Mouse (Mus musculus) cerebellum, adult 9-11 months (tissue): ENCODE data around the gene Adam22.

Source experiments
- DNase-seq: peaks from one replicate; pipeline ENCODE4 v3.0.0; 2022

Adam22 gene

DNA sequence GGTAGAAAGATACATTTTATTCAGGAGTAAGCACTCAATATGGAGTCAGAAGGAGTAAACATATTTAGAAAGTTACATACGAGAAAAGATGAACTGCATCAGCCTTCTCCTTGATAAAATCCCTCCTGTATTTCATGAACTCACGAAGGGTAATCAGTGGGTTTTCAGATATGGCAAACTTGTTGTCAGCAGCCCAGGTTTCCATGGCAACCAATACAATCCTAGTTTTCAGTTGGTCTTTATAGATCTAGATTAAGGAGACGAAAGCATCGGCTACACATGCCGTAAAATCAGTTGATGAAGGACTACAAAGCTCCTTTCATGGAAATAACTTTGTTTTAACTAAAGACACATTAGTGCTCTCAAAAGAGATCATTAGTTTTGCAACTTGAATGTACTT, 222.5 kb downstream of the Adam22 start:
- DNase-seq, result no peak

GRCm38 (mm10) chr5:8132546-8132945, 235.4 kb downstream of the Adam22 start:
- no peak for DNase-seq

DNA sequence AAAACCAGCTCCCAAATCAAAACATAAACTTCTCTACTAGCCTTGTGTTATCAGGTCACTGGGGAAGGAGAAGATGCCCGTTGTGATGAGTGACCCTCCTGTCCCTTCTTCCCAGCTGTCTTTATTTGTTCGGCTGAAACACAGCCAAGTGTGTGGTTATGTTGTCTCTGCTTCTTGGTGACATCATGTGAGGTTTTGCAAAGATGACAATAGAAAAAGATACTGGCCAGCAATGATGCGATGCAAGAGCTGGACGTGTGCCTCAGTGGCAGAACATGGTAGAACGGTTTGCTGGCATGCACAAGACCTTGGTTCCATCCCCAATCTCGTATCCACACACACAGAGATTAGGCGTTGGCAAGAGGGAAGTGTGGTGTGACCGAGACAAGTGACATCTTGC, 236.0 kb downstream of the Adam22 start:
- DNase-seq, result peak; percentile 43

DNA sequence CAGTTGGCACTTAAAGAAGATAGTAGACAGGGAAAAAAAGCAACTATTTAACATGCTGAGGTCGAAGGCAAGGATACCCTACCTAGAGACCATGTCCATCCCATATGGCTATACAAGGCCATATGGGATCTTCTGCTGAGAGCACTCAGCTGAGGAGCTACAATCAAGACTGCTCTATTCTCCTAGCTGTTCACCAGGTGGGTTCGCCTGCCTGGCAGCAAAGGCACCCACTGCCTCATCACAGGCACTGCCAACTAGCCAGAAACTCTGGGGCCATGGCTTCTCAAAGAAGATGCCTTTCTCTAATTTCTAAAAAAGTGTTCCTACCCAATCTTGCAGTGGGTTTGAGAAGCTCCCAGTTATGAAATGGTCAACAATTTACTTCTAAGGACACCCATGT, 238.2 kb downstream of the Adam22 start:
- DNase-seq, result peak; percentile 50

DNA sequence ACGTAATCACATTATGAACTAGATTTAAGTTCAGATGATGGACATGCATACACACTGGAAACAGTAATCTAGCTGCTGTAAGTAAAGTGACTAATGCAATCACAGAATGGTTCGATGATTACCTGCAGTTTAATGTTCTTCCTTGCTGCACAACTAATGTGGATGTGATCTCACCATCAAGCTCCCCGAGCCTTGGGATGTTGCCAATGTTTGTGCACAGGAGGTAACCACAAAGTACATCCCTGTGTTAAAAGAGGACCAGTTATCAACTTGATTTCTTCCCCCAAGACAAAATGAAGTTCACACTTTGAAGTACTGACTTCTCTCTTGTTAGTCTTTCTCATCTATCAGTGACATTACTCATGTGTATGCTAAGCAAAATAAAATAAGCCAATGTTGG, 247.0 kb downstream of the Adam22 start:
- DNase-seq, result peak; percentile 52

GRCm38 (mm10) chr5:8120087-8120486, 247.9 kb downstream of the Adam22 start:
- DNase-seq, result no peak

DNA sequence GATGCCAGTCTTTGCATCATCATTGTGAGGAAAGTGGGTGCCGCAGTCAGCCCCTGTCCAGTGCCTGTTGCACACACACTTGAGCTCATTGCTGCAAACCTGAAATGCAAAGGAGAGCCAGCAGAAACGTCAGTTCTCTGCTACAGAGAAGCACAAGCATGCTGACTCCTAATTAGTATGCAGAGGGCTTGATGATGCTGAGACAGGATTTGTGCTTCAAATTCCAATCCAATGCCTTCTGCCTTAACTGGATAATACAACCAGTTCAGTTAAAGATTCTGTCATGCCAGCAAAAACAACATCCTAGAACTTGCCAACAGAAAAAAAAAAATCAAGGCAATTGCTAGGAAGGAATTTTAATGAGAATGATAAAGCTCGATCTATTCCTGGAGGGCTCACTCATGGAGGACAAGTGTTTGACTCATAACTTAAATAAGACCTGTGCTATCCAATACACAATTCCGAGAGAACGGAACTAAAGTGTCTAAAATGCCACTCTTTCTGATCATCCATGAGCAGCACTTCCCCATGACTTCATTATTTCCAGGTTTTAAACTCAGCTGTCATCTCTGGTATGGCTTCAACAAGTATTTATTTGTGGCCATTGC, 251.3 kb downstream of the Adam22 start:
- DNase-seq, result no peak

- peak; percentile 93 for DNase-seq
Observed at GRCm38 (mm10) chr5:8112246-8112645, 255.7 kb downstream of the Adam22 start.

DNA sequence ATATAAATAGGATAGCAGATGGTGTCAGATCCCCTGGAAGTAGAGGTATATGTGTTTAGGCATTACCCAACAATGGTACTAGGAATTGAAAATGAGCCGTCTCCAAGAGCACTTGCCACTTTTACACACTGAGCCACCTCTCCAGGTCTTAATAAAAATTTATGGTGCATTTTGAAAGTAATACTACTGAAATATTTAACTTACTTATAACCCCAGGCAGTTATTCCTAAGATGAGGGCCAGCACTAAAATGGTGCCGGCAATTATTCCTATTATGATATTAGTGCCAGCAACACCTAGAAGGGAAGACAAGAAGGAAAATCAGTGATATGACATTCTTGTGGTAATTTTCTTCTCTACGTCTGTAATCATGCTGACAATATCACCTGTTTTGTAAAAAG, 256.3 kb downstream of the Adam22 start:
- no peak for DNase-seq

GRCm38 (mm10) chr5:8095689-8096088, 272.3 kb downstream of the Adam22 start:
- peak; percentile 96 for DNase-seq

GRCm38 (mm10) chr5:8094921-8095320, 273.0 kb downstream of the Adam22 start:
- DNase-seq, result no peak

- DNase-seq, result no peak
Observed at GRCm38 (mm10) chr5:8088147-8088546, 279.8 kb downstream of the Adam22 start.

- DNase-seq, result no peak
Observed at GRCm38 (mm10) chr5:8085661-8086060, 282.3 kb downstream of the Adam22 start.

- DNase-seq, result no peak
Observed at GRCm38 (mm10) chr5:8082800-8083509, 285.0 kb downstream of the Adam22 start.

GRCm38 (mm10) chr5:8077481-8077880, 290.5 kb downstream of the Adam22 start:
- DNase-seq, result no peak

DNA sequence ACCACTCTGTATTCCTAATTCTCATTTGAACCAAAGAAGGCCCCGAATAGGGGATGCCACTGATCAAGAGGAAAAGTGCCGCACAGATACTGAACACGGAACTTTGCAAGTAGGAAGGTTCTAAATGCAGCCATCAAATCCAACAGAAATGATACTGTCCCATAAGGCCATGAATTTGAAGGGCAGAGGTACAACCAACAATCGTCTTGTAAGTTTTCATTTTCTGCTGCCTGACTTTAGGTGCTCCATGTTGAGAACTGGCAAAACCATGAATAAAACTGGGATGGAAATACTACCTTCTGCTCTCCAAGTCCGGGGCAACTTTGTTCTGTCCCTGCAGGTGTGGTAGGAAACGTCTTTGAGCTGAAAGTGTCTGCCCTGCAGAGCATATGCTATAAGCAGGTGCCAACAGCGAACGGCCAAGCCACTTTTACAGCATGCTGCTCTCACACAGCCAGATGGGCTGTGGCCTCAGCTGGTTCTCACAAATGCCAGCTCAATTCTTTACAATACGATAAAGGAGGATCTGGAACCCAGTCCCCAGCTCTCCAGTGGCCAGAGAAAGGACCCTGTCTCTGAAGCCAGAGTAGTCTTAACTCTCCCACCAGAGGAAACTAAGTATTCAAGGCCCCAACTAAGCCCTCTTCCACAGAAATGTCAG, 293.9 kb downstream of the Adam22 start:
- peak; percentile 61 for DNase-seq

- DNase-seq, result no peak
Observed at GRCm38 (mm10) chr5:8073406-8073805, 294.6 kb downstream of the Adam22 start.

GRCm38 (mm10) chr5:8063207-8063606, 304.8 kb downstream of the Adam22 start:
- DNase-seq, result no peak

GRCm38 (mm10) chr5:8062469-8062868, 305.5 kb downstream of the Adam22 start:
- DNase-seq, result no peak

DNA sequence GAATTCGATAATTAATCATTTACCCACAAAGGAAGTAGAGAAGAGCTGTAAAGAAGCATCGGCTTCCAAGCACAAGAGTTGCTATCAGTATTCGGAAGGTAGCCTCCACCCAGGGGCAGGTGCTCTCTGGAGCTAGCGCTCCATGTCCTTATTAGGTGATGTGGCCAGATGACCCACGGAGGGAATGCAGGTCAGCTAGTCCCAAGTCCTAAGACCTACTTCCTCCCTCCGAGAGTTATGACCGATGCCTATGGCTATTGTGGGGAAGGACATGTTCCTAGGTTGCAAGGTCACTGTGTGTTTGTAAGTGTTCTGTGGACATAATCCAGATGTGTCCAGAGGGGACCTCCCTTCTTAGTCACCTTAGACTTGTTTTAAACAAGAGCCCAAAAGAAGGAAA, 309.9 kb downstream of the Adam22 start:
- peak; percentile 38 for DNase-seq

GRCm38 (mm10) chr5:8057018-8057323, 311.0 kb downstream of the Adam22 start:
- peak; percentile 45 for DNase-seq

DNA sequence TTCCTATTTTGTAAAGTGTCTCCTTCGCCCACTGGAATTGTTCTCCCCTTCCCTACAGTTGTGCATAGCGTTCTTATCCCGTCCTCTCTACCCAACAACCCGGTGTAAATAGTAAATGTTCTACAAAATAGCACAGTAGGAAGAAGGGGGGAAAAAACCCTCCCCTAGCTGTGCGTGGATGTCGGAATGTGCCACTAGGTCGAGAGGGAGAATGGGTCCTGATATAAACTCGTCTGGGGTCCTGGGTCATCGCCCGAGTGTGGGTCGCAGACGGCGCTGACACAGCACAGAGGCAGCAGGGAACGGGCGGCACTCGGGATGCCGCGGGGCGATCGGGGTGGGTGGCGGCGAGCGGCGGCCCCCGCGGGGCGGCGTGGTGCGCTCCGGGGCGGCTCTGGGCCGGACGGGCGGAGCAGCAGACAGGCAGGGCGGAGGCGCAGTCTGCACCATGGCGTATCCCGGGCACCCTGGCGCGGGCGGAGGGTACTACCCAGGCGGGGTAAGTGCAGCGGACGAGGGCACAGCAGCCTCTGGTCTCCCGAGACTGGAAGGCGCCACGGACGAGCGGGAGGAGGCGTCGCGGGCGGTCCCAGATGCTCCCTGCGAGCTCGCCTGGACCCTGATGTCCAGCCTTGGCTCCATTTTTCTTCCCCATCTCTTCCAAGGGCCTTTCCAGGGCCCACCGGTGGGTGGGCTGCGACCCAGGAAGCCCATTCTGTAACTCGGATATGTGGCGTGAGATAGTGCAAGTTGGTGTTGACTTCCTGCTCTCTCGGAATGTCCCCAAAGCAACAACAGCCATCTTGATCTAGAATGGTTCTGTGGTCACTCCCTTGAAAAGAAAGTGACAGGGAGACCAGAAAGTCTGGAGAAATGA, 311.6 kb downstream of the Adam22 start:
- DNase-seq, result peak; percentile 86

DNA sequence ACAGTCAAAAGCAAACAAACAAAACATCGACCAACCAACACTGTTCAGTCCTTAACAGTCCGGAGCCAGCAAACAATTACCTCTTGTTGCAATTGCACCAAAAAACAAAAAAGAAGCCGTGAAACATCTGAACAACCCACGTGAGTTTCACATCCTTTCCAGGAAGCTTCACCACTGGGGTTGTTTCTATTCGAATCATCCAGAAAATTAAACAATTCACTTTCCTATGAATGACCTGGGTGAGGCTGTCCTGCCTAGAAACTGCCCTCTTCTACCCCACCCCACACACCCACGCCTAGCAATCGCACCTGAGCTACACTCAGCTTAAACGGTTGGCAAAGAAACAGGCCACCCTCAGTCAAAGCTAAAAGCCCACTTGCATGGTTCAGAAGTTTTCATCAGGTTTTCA, 312.2 kb downstream of the Adam22 start:
- peak; percentile 55 for DNase-seq
